Mouse (Mus musculus) MEL (cell line): ENCODE measurements around the gene Smc6. TPM values are rescaled to one million over a fixed set of nuclear protein-coding genes. Genes with fewer than 3 reads are reported as not detected.

Experiments
- DNase-seq: peaks from one replicate; pipeline ENCODE4 v3.0.0; 2011; ENCODE audit warnings: low read depth, low spot score
- H3K27ac ChIP-seq: 2 replicates; pipeline ENCODE4 v1.5.1; 2012; ENCODE audit warnings: low read depth, mild to moderate bottlenecking, control low read depth, low read length, moderate library complexity; ENCODE audit not compliant: control insufficient read depth
- H3K27me3 ChIP-seq, 2 experiments: fragments of 150-350 bp in 1 of 2; sonication (generic) in 1 of 2; 2 replicates each; pipeline ENCODE4 v1.6.1; 2012; ENCODE audit warnings: low read length in 2 of 2, mild to moderate bottlenecking in 2 of 2, improper control_type of control experiment in 1 of 2, moderate library complexity in 1 of 2; ENCODE audit not compliant: insufficient read depth in 2 of 2, control insufficient read depth in 1 of 2
- H3K36me3 ChIP-seq, 2 experiments: 2 replicates each; pipeline ENCODE4 v1.6.1; 2012 to 2014; ENCODE audit warnings: low read length in 2 of 2, improper control_type of control experiment in 1 of 2, inconsistent platforms in 1 of 2, mild to moderate bottlenecking in 1 of 2; ENCODE audit not compliant: insufficient read depth in 2 of 2, control insufficient read depth in 1 of 2
- H3K4me1 ChIP-seq, 2 experiments: fragments of 150-350 bp in 1 of 2; sonication (generic) in 1 of 2; 2 replicates each; pipeline ENCODE4 v1.6.1; 2012; ENCODE audit warnings: low read length in 2 of 2, improper control_type of control experiment in 1 of 2, mild to moderate bottlenecking in 1 of 2; ENCODE audit not compliant: insufficient read depth in 2 of 2, control insufficient read depth in 1 of 2
- H3K4me3 ChIP-seq, 2 experiments: fragments of 150-350 bp in 1 of 2; sonication (generic) in 1 of 2; 2 replicates each; pipeline ENCODE4 v1.5.1; 2012; ENCODE audit warnings: low read depth in 2 of 2, low read length in 2 of 2, mild to moderate bottlenecking in 2 of 2, moderate library complexity in 2 of 2, control low read depth in 1 of 2, improper control_type of control experiment in 1 of 2; ENCODE audit not compliant: control insufficient read depth in 1 of 2, insufficient read depth in 1 of 2
- H3K79me2 ChIP-seq: 2 replicates; pipeline ENCODE4 v1.6.1; 2012; ENCODE audit warnings: mild to moderate bottlenecking, low read length, moderate library complexity; ENCODE audit not compliant: control insufficient read depth, poor library complexity, insufficient read depth
- H3K9ac ChIP-seq: 2 replicates; pipeline ENCODE4 v1.6.1; 2012; ENCODE audit warnings: low read depth, mild to moderate bottlenecking, control low read depth, low read length, moderate library complexity; ENCODE audit not compliant: control insufficient read depth, poor library complexity, severe bottlenecking
- H3K9me3 ChIP-seq: fragments of 150-350 bp; sonication (generic); replicated peaks from 2 replicates; pipeline ENCODE4 v1.6.1; 2012; ENCODE audit warnings: mild to moderate bottlenecking, low read length, improper control_type of control experiment, moderate library complexity; ENCODE audit not compliant: insufficient read depth
- BHLHE40 ChIP-seq: IDR thresholded peaks from 2 replicates; pipeline ENCODE4 v1.6.1; 2012; ENCODE audit warnings: low read depth, mild to moderate bottlenecking, inconsistent platforms, low read length, improper control_type of control experiment, borderline replicate concordance
- CHD1 ChIP-seq: IDR thresholded peaks from 2 replicates; pipeline ENCODE4 v1.6.1; 2012; ENCODE audit warnings: low read depth, mild to moderate bottlenecking, inconsistent platforms, low read length, improper control_type of control experiment
- CHD2 ChIP-seq: IDR thresholded peaks from 2 replicates; pipeline ENCODE4 v1.6.1; 2011; ENCODE audit warnings: low read length, improper control_type of control experiment
- E2F4 ChIP-seq: IDR thresholded peaks from 2 replicates; pipeline ENCODE4 v1.6.1; 2011; ENCODE audit warnings: low read depth, low read length, improper control_type of control experiment, borderline replicate concordance
- ELF1 ChIP-seq: IDR thresholded peaks from 2 replicates; pipeline ENCODE4 v1.6.1; 2014; ENCODE audit warnings: low read depth, mild to moderate bottlenecking, inconsistent platforms, low read length, improper control_type of control experiment, moderate library complexity
- EP300 ChIP-seq, 2 experiments: IDR thresholded peaks; 2 replicates each; pipeline ENCODE4 v1.6.1; 2011; ENCODE audit warnings: improper control_type of control experiment in 2 of 2, low read length in 2 of 2, low read depth in 1 of 2, mild to moderate bottlenecking in 1 of 2
- ETS1 ChIP-seq: IDR thresholded peaks from 2 replicates; pipeline ENCODE4 v1.6.1; 2012; ENCODE audit warnings: low read depth, mild to moderate bottlenecking, inconsistent platforms, low read length, improper control_type of control experiment, moderate library complexity
- GABPA ChIP-seq: IDR thresholded peaks from 2 replicates; pipeline ENCODE4 v1.6.1; 2012; ENCODE audit warnings: low read depth, mild to moderate bottlenecking, inconsistent platforms, low read length, improper control_type of control experiment, moderate library complexity
- GATA1 ChIP-seq: IDR thresholded peaks from 2 replicates; pipeline ENCODE4 v1.6.1; 2011; ENCODE audit warnings: low read depth, low read length, improper control_type of control experiment
- HCFC1 ChIP-seq: IDR thresholded peaks from 2 replicates; pipeline ENCODE4 v1.6.1; 2012; ENCODE audit warnings: low read depth, mild to moderate bottlenecking, inconsistent platforms, low read length, improper control_type of control experiment, moderate library complexity
- KAT2A ChIP-seq: conservative IDR thresholded peaks from 2 replicates; pipeline ENCODE4 v1.6.1; 2012; ENCODE audit warnings: low read depth, low read length, improper control_type of control experiment, inconsistent platforms
- MAX ChIP-seq: IDR thresholded peaks from 2 replicates; pipeline ENCODE4 v1.6.1; 2011; ENCODE audit warnings: low read length, improper control_type of control experiment
- MAZ ChIP-seq: IDR thresholded peaks from 2 replicates; pipeline ENCODE4 v1.6.1; 2012; ENCODE audit warnings: low read depth, mild to moderate bottlenecking, inconsistent platforms, low read length, improper control_type of control experiment
- MEF2A ChIP-seq: IDR thresholded peaks from 2 replicates; pipeline ENCODE4 v1.6.1; 2014; ENCODE audit warnings: low read depth, mild to moderate bottlenecking, inconsistent platforms, low read length, improper control_type of control experiment; ENCODE audit not compliant: poor library complexity, insufficient replicate concordance, severe bottlenecking; ENCODE audit errors: extremely low read depth
- MXI1 ChIP-seq: IDR thresholded peaks from 2 replicates; pipeline ENCODE4 v1.6.1; 2011; ENCODE audit warnings: mild to moderate bottlenecking, low read depth, low read length, improper control_type of control experiment
- MYB ChIP-seq: IDR thresholded peaks from 2 replicates; pipeline ENCODE4 v1.6.1; 2011; ENCODE audit warnings: mild to moderate bottlenecking, low read depth, low read length, improper control_type of control experiment
- MYC ChIP-seq: IDR thresholded peaks from 2 replicates; pipeline ENCODE4 v1.6.1; 2011; ENCODE audit warnings: low read depth, mild to moderate bottlenecking, low read length, improper control_type of control experiment, moderate library complexity
- NELFE ChIP-seq: IDR thresholded peaks from 2 replicates; pipeline ENCODE4 v1.6.1; 2011; ENCODE audit warnings: low read depth, low read length, improper control_type of control experiment
- NRF1 ChIP-seq: IDR thresholded peaks from 2 replicates; pipeline ENCODE4 v1.6.1; 2014; ENCODE audit warnings: low read depth, mild to moderate bottlenecking, inconsistent platforms, low read length, improper control_type of control experiment, moderate library complexity; ENCODE audit not compliant: poor library complexity, insufficient read depth, severe bottlenecking
- POLR2A ChIP-seq, 2 experiments: IDR thresholded peaks; 2 replicates each; pipeline ENCODE4 v1.6.1; 2011 to 2012; ENCODE audit warnings: low read length in 2 of 2, mild to moderate bottlenecking in 2 of 2, control low read depth in 1 of 2, improper control_type of control experiment in 1 of 2, low read depth in 1 of 2, moderate library complexity in 1 of 2; ENCODE audit not compliant: control insufficient read depth in 1 of 2, insufficient read depth in 1 of 2, poor library complexity in 1 of 2
- POLR2AphosphoS2 ChIP-seq: IDR thresholded peaks from 2 replicates; pipeline ENCODE4 v1.6.1; 2011; ENCODE audit warnings: low read length, improper control_type of control experiment
- RAD21 ChIP-seq: IDR thresholded peaks from 2 replicates; pipeline ENCODE4 v1.6.1; 2011; ENCODE audit warnings: mild to moderate bottlenecking, low read depth, low read length, improper control_type of control experiment
- RCOR1 ChIP-seq: IDR thresholded peaks from 2 replicates; pipeline ENCODE4 v1.6.1; 2012; ENCODE audit warnings: low read depth, mild to moderate bottlenecking, inconsistent platforms, low read length, improper control_type of control experiment
- SIN3A ChIP-seq: IDR thresholded peaks from 2 replicates; pipeline ENCODE4 v1.6.1; 2012; ENCODE audit warnings: low read length, improper control_type of control experiment, inconsistent platforms
- SMC3 ChIP-seq: IDR thresholded peaks from 2 replicates; pipeline ENCODE4 v1.6.1; 2011; ENCODE audit warnings: low read depth, low read length, improper control_type of control experiment
- TAL1 ChIP-seq: IDR thresholded peaks from 2 replicates; pipeline ENCODE4 v1.6.1; 2012; ENCODE audit warnings: mild to moderate bottlenecking, inconsistent platforms, low read length, moderate library complexity, mixed read lengths
- TBP ChIP-seq: IDR thresholded peaks from 2 replicates; pipeline ENCODE4 v1.8.0; 2011; ENCODE audit warnings: low read depth, low read length, improper control_type of control experiment
- TCF12 ChIP-seq: IDR thresholded peaks from 2 replicates; pipeline ENCODE4 v1.6.1; 2014; ENCODE audit warnings: low read depth, mild to moderate bottlenecking, inconsistent platforms, low read length, improper control_type of control experiment, moderate library complexity
- UBTF ChIP-seq: IDR thresholded peaks from 2 replicates; pipeline ENCODE4 v1.6.1; 2012; ENCODE audit warnings: low read depth, mild to moderate bottlenecking, inconsistent platforms, low read length, improper control_type of control experiment, moderate library complexity, borderline replicate concordance; ENCODE audit not compliant: insufficient read depth
- USF1 ChIP-seq: IDR thresholded peaks from 2 replicates; pipeline ENCODE4 v1.6.1; 2014; ENCODE audit warnings: low read depth, mild to moderate bottlenecking, inconsistent platforms, low read length, improper control_type of control experiment, moderate library complexity
- USF2 ChIP-seq, 2 experiments: IDR thresholded peaks; 2 replicates each; pipeline ENCODE4 v1.6.1; 2011 to 2012; ENCODE audit warnings: improper control_type of control experiment in 2 of 2, low read length in 2 of 2, borderline replicate concordance in 1 of 2, inconsistent platforms in 1 of 2, low read depth in 1 of 2, mild to moderate bottlenecking in 1 of 2; ENCODE audit not compliant: insufficient read depth in 1 of 2
- ZC3H11A ChIP-seq: IDR thresholded peaks from 2 replicates; pipeline ENCODE4 v1.6.1; 2012; ENCODE audit warnings: low read depth, mild to moderate bottlenecking, inconsistent platforms, low read length, improper control_type of control experiment
- ZKSCAN1 ChIP-seq: IDR thresholded peaks from 2 replicates; pipeline ENCODE4 v1.6.1; 2012; ENCODE audit warnings: low read depth, mild to moderate bottlenecking, inconsistent platforms, low read length, improper control_type of control experiment, moderate library complexity
- ZMIZ1 ChIP-seq: IDR thresholded peaks from 2 replicates; pipeline ENCODE4 v1.6.1; 2012; ENCODE audit warnings: low read depth, mild to moderate bottlenecking, inconsistent platforms, low read length, improper control_type of control experiment, moderate library complexity
- polyA plus RNA-seq, 2 experiments: library from polyadenylated mRNA; stranded (reverse) in 1 of 2; unstranded in 1 of 2; fragments of >175 nt in 1 of 2; fragments of >200 nt in 1 of 2; gene quantifications; 2 replicates each; pipeline versions ENCODE4 v1.2.1 to v1.2.4; 2012; ENCODE audit warnings: low replicate concordance in 2 of 2, low read depth in 1 of 2; ENCODE audit not compliant: insufficient read length in 2 of 2, insufficient read depth in 1 of 2, missing spikeins in 1 of 2
- total RNA-seq: library from RNA; depleted of rRNA; stranded (reverse); fragments of 300-350 nt; gene quantifications from 2 replicates; pipeline ENCODE4 v1.2.3, GENCODE M21; 2012; rRNA removed

The Smc6 gene
- total RNA-seq, result 46.7 and 54.7 TPM in 2 replicates
- 100 to 1,000 TPM in 1 of 2 experiments, 10 to 100 TPM in 1; 63.3 to 170 TPM for polyA plus RNA-seq

DNA sequence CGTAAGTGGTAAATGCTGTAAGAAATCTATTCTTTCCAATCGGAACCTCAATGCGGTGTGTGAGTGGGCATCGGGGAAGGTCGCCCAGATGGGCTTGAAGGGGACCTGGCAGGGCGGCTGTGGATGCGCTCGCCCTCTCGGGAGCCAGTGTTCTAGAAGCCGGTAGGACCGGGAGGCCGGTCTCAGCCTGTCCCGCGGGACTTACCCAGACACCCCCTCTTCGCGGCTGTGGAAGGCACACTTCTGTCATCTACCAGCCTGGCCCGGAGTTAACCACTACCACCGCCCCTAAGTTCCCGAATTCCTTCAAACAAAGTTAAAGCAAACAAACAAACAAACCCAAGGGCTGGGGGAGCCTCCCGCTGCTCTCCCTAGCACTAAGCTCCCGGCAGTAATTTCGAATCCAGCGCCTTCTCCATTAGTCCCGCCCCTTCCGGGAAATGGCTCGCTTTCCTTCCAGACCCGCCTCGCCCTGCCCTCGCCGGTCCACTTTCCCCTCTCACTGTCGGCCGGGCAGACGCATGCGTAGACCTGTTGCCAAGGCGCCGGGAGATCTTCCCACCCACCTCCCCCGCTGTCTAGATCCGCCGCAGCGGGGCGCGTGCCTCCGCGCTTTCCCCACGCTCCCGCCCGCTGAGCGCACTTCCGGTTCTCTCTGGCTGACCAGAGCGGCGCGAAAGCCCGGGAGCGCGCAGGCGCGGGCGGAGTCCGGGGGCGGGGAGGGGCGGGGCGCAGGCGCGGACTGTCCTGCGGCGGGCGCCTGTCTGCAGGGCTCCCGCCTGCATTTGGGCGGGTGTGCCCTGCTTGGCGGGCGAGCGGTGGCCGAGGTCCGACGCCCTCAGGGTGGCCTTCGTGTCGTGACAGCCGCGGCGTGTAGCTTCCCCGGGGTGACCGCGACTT, at the start of gene Smc6, which contains the start of gene Gen1:
TSS of gene Smc6 (plus strand) at position 505 of the 900 bp plus-strand sequence.
TSS of gene Gen1 (minus strand) at position 420 of the 900 bp plus-strand sequence.
- no peaks in the 10 kb centered on the region for H3K9me3 ChIP-seq
- H3K9ac ChIP-seq, result peak within 1 kb of the TSS; percentile 99
- DNase-seq, result peak; percentile 96
- H3K36me3 ChIP-seq, result peaks cover 0 to 39% of the 10 kb centered on the region in 2 experiments; a peak in 3 of 4 replicates
- H3K27ac ChIP-seq, result peak within 1 kb of the TSS; percentile 78
- H3K4me1 ChIP-seq, result peaks cover 6 to 8% of the 10 kb centered on the region in 2 experiments
- H3K27me3 ChIP-seq, result no peaks in the 10 kb centered on the region
- peak within 1 kb of the TSS; percentile 97 to 99 for H3K4me3 ChIP-seq
- H3K79me2 ChIP-seq, result peaks cover 51% of the 10 kb centered on the region
- TF ChIP-seq TAL1 (no peak), USF1 (0 out of 2 replicates have a peak, but pooled peaks have one; percentile 21), GATA1 (no peak), NRF1 (peak; percentile 81), ZMIZ1 (peak; percentile 63; the same call in 1 of the 2 replicates), HCFC1 (peak; percentile 74; the same call in 1 of the 2 replicates), EP300 (IDR thresholded peaks at IDR 0.05; ENCODE audit: low read depth in 1 of 2, low read length in 2 of 2) (peak in 1 of 2 experiments; percentile 30; a peak in 2 of 4 replicates), POLR2AphosphoS2 (peak; percentile 80), ELF1 (peak; percentile 87), MYB (no peak), MEF2A (no peak), KAT2A (peak; percentile 36), ZC3H11A (no peak), ETS1 (peak; percentile 7; the same call in 1 of the 2 replicates), RAD21 (no peak), BHLHE40 (no peak), MXI1 (peak; percentile 49), TCF12 (no peak; the same call in 1 of the 2 replicates), NELFE (peak; percentile 77), POLR2A (IDR thresholded peaks at IDR 0.05; ENCODE audit: control insufficient read depth in 1 of 2, insufficient read depth in 1 of 2, low read depth in 1 of 2, low read length in 2 of 2, poor library complexity in 1 of 2) (peak; percentile 91 to 95), SIN3A (peak; percentile 75), UBTF (no peak), MYC (peak; percentile 49; the same call in 1 of the 2 replicates), MAZ (no peak), E2F4 (peak; percentile 80; the same call in 1 of the 2 replicates), GABPA (no peak), RCOR1 (no peak), CHD2 (no peak), ZKSCAN1 (no peak), MAX (peak; percentile 58), SMC3 (no peak), CHD1 (no peak), USF2 (IDR thresholded peaks at IDR 0.05; ENCODE audit: borderline replicate concordance in 1 of 2, insufficient read depth in 1 of 2, low read depth in 1 of 2, low read length in 2 of 2) (no peak), TBP (no peak)
